Mouse (Mus musculus) monocyte, adult 2 months (primary cell): ENCODE measurements around the gene Dbnl.
A peak's percentile ranks its signal among the peaks of the same experiment; 100 is the strongest.

Experiments used
- DNase-seq, 2 experiments: peaks; one replicate each; pipeline ENCODE4 v3.0.0; 2022; ENCODE audit warnings: low spot score in 2 of 2, low read depth in 1 of 2

Dbnl gene

GRCm38 (mm10) chr11:5788056-5789014, at the start of gene Dbnl:
TSS of gene Dbnl (plus strand) at chr11:5788488.
- DNase-seq: peak; percentile 96 to 99

GRCm38 (mm10) chr11:5738888-5739632, 49.2 kb upstream of the Dbnl start:
- no peak for DNase-seq

GRCm38 (mm10) chr11:5739846-5740245, 48.4 kb upstream of the Dbnl start:
- DNase-seq: no peak

GRCm38 (mm10) chr11:5740599-5740964, 47.7 kb upstream of the Dbnl start:
- no peak for DNase-seq

GRCm38 (mm10) chr11:5740965-5741627, 47.2 kb upstream of the Dbnl start:
- DNase-seq: peak in 1 of 2 experiments; percentile 44

GRCm38 (mm10) chr11:5742106-5742505, 46.2 kb upstream of the Dbnl start:
- DNase-seq: no peak

- DNase-seq: no peak
These were observed 43.3 kb upstream of the Dbnl start for GRCm38 (mm10) chr11:5744951-5745350.

- no peak for DNase-seq
These were observed 34.5 kb upstream of the Dbnl start for GRCm38 (mm10) chr11:5753755-5754154.

GRCm38 (mm10) chr11:5761820-5762632, 26.3 kb upstream of the Dbnl start, which contains the start of gene Urgcp:
TSS of gene Urgcp (minus strand) at chr11:5762376.
- peak; percentile 84 to 94 for DNase-seq

GRCm38 (mm10) chr11:5762633-5762982, 25.7 kb upstream of the Dbnl start:
- no peak for DNase-seq

GRCm38 (mm10) chr11:5766019-5766418, 22.3 kb upstream of the Dbnl start:
- DNase-seq: no peak

GRCm38 (mm10) chr11:5778481-5778880, 9.8 kb upstream of the Dbnl start:
- no peak for DNase-seq

GRCm38 (mm10) chr11:5780035-5780499, 8.2 kb upstream of the Dbnl start:
- DNase-seq: no peak

- no peak for DNase-seq
These were observed 5.9 kb upstream of the Dbnl start for GRCm38 (mm10) chr11:5782199-5782944.

- DNase-seq: peak; percentile 43 to 45
These were observed 2.6 kb upstream of the Dbnl start for GRCm38 (mm10) chr11:5785732-5786131.

GRCm38 (mm10) chr11:5787671-5788055, 625 bp upstream of the Dbnl start:
- DNase-seq: no peak

- DNase-seq: peak in 1 of 2 experiments; percentile 43
These were observed 924 bp downstream of the Dbnl start for GRCm38 (mm10) chr11:5789071-5789753.

GRCm38 (mm10) chr11:5789754-5790333, 1.6 kb downstream of the Dbnl start:
- DNase-seq: peak in 1 of 2 experiments; percentile 34

- no peak for DNase-seq
These were observed 2.1 kb downstream of the Dbnl start for GRCm38 (mm10) chr11:5790431-5790830.
